Mouse (Mus musculus): ENCODE measurements around the gene Atxn2l. TPM values are rescaled to one million over a fixed set of nuclear protein-coding genes. Genes with fewer than 3 reads are reported as not detected.
"Not testable (repeated sequence)": the region's sequence is repeated elsewhere in the genome, so short reads cannot be mapped to it uniquely, and the experiment has no call there.

Atxn2l gene
- polyA plus RNA-seq, 1 experiment from 2014 or later = 68.5 TPM

GRCm38 (mm10) chr7:126497966-126498365 is 5.3 kb downstream of the Atxn2l start:
- no peak overlapping the region for H3K9ac ChIP-seq (replicated peaks; ENCODE audit: low read depth, low read length)
- H3K27ac ChIP-seq (ENCODE audit: low read depth, low read length) = no peak overlapping the region
- 81% methylated on average over 12 of the region's 12 CpGs for WGBS
- H3K9me3 ChIP-seq (ENCODE audit: control insufficient read depth, low read length) = no peaks in the 10 kb centered on the region
- ATAC-seq (ENCODE audit: low read depth) = no peak
- peaks cover 6% of the 10 kb centered on the region for H3K4me1 ChIP-seq (ENCODE audit: control insufficient read depth, insufficient read depth, low read length)
- no peak overlapping the region for H3K4me2 ChIP-seq (ENCODE audit: low read depth, low read length)
- no peak overlapping the region for H3K4me3 ChIP-seq (ENCODE audit: low read depth, low read length)
- no peaks in the 10 kb centered on the region for H3K27me3 ChIP-seq (ENCODE audit: control insufficient read depth, insufficient read depth, low read length)
- peaks cover 81% of the 10 kb centered on the region for H3K36me3 ChIP-seq (ENCODE audit: control insufficient read depth, insufficient read depth, low read length)

- Histone ChIP-seq H3K4me2 (ENCODE audit: low read depth, low read length) (no peak overlapping the region), H3K27ac (ENCODE audit: low read depth, low read length) (no peak overlapping the region), H3K36me3 (ENCODE audit: control insufficient read depth, insufficient read depth, low read length) (peaks cover 96% of the 10 kb centered on the region), H3K9me3 (ENCODE audit: control insufficient read depth, low read length) (no peaks in the 10 kb centered on the region), H3K27me3 (ENCODE audit: control insufficient read depth, insufficient read depth, low read length) (no peaks in the 10 kb centered on the region), H3K4me3 (ENCODE audit: low read depth, low read length) (no peak overlapping the region), H3K9ac (replicated peaks; ENCODE audit: low read depth, low read length) (no peak overlapping the region), H3K4me1 (ENCODE audit: control insufficient read depth, insufficient read depth, low read length) (peaks cover 6% of the 10 kb centered on the region)
- WGBS = 91% methylated on average over 5 of the region's 5 CpGs
- ATAC-seq (ENCODE audit: low read depth) = no peak
Measured at GRCm38 (mm10) chr7:126496475-126496874, 6.8 kb downstream of the Atxn2l start.

- no peak for ATAC-seq (ENCODE audit: low read depth)
- Histone ChIP-seq H3K36me3 (ENCODE audit: control insufficient read depth, insufficient read depth, low read length) (peaks cover 83% of the 10 kb centered on the region), H3K4me2 (ENCODE audit: low read depth, low read length) (no peak overlapping the region), H3K27me3 (ENCODE audit: control insufficient read depth, insufficient read depth, low read length) (no peaks in the 10 kb centered on the region), H3K27ac (ENCODE audit: low read depth, low read length) (no peak overlapping the region), H3K9me3 (ENCODE audit: control insufficient read depth, low read length) (no peaks in the 10 kb centered on the region), H3K9ac (replicated peaks; ENCODE audit: low read depth, low read length) (no peak overlapping the region), H3K4me3 (ENCODE audit: low read depth, low read length) (no peak overlapping the region), H3K4me1 (ENCODE audit: control insufficient read depth, insufficient read depth, low read length) (no peaks in the 10 kb centered on the region)
- WGBS = 90% methylated on average over 6 of the region's 6 CpGs
Measured at GRCm38 (mm10) chr7:126494120-126494519, 9.1 kb downstream of the Atxn2l start.

GRCm38 (mm10) chr7:126491973-126492372 is 11.3 kb downstream of the Atxn2l start:
- no peak for ATAC-seq (ENCODE audit: low read depth)
- Histone ChIP-seq H3K4me3 (ENCODE audit: low read depth, low read length) (no peak overlapping the region), H3K4me2 (ENCODE audit: low read depth, low read length) (no peak overlapping the region), H3K27me3 (ENCODE audit: control insufficient read depth, insufficient read depth, low read length) (no peaks in the 10 kb centered on the region), H3K27ac (ENCODE audit: low read depth, low read length) (no peak overlapping the region), H3K4me1 (ENCODE audit: control insufficient read depth, insufficient read depth, low read length) (peaks cover 7% of the 10 kb centered on the region), H3K9ac (replicated peaks; ENCODE audit: low read depth, low read length) (no peak overlapping the region), H3K9me3 (ENCODE audit: control insufficient read depth, low read length) (no peaks in the 10 kb centered on the region), H3K36me3 (ENCODE audit: control insufficient read depth, insufficient read depth, low read length) (peaks cover 63% of the 10 kb centered on the region)
- WGBS = 32% methylated on average over 11 of the region's 11 CpGs

- Histone ChIP-seq H3K9me3 (ENCODE audit: control insufficient read depth, low read length) (no peaks in the 10 kb centered on the region), H3K4me3 (ENCODE audit: low read depth, low read length) (no peak overlapping the region), H3K36me3 (ENCODE audit: control insufficient read depth, insufficient read depth, low read length) (peaks cover 54% of the 10 kb centered on the region), H3K4me2 (ENCODE audit: low read depth, low read length) (no peak overlapping the region), H3K9ac (replicated peaks; ENCODE audit: low read depth, low read length) (no peak overlapping the region), H3K4me1 (ENCODE audit: control insufficient read depth, insufficient read depth, low read length) (peaks cover 7% of the 10 kb centered on the region), H3K27me3 (ENCODE audit: control insufficient read depth, insufficient read depth, low read length) (no peaks in the 10 kb centered on the region), H3K27ac (ENCODE audit: low read depth, low read length) (no peak overlapping the region)
- 89% methylated on average over 1 of the region's 1 CpGs for WGBS
- no peak for ATAC-seq (ENCODE audit: low read depth)
Measured at GRCm38 (mm10) chr7:126491005-126491404, 12.2 kb downstream of the Atxn2l start.

- H3K27me3 ChIP-seq (ENCODE audit: control insufficient read depth, insufficient read depth, low read length); H3K4me1 ChIP-seq (ENCODE audit: control insufficient read depth, insufficient read depth, low read length); H3K27ac ChIP-seq (ENCODE audit: low read depth, low read length); ATAC-seq (ENCODE audit: low read depth); H3K9me3 ChIP-seq (ENCODE audit: control insufficient read depth, low read length): not testable (repeated sequence)
- H3K9ac ChIP-seq (replicated peaks; ENCODE audit: low read depth, low read length) = peak overlapping the region; percentile 55
- H3K4me2 ChIP-seq (ENCODE audit: low read depth, low read length) = peak overlapping the region; percentile 88
- H3K36me3 ChIP-seq (ENCODE audit: control insufficient read depth, insufficient read depth, low read length) = peaks cover 22% of the 10 kb centered on the region
- H3K4me3 ChIP-seq (ENCODE audit: low read depth, low read length) = peak overlapping the region; percentile 58
- WGBS = 25% methylated on average over 21 of the region's 25 CpGs
Measured at GRCm38 (mm10) chr7:126487617-126488385, 15.4 kb downstream of the Atxn2l start.

GRCm38 (mm10) chr7:126487052-126487483 is 16.2 kb downstream of the Atxn2l start, which contains the start of gene Tufm:
Gene Tufm, plus strand, starts transcription at chr7:126487361.
- under 1% methylated on average over 31 of the region's 32 CpGs for WGBS

GRCm38 (mm10) chr7:126482392-126482871 is 20.8 kb downstream of the Atxn2l start:
- Histone ChIP-seq H3K27ac (ENCODE audit: low read depth, low read length) (peak overlapping the region; percentile 52; the same call in 1 of the 2 replicates), H3K4me2 (ENCODE audit: low read depth, low read length) (peak overlapping the region; percentile 55), H3K9ac (replicated peaks; ENCODE audit: low read depth, low read length) (peak overlapping the region; percentile 39), H3K4me3 (ENCODE audit: low read depth, low read length) (peak overlapping the region; percentile 24), H3K9me3 (ENCODE audit: control insufficient read depth, low read length) (no peaks in the 10 kb centered on the region), H3K4me1 (ENCODE audit: control insufficient read depth, insufficient read depth, low read length) (no peaks in the 10 kb centered on the region), H3K36me3 (ENCODE audit: control insufficient read depth, insufficient read depth, low read length) (no peaks in the 10 kb centered on the region), H3K27me3 (ENCODE audit: control insufficient read depth, insufficient read depth, low read length) (no peaks in the 10 kb centered on the region)
- ATAC-seq (ENCODE audit: low read depth) = peak; percentile 57
- under 1% methylated on average over 23 of the region's 23 CpGs for WGBS

More at GRCm38 (mm10) chr7:126487052-126487483, 16.2 kb downstream of the Atxn2l start, which contains the start of gene Tufm:
- Histone ChIP-seq H3K4me1 (ENCODE audit: control insufficient read depth, insufficient read depth, low read length) (peaks cover 7% of the 10 kb centered on the region), H3K4me3 (ENCODE audit: low read depth, low read length) (peak within 1 kb of the TSS; percentile 58), H3K36me3 (ENCODE audit: control insufficient read depth, insufficient read depth, low read length) (peaks cover 14% of the 10 kb centered on the region), H3K9me3 (ENCODE audit: control insufficient read depth, low read length) (no peaks in the 10 kb centered on the region), H3K4me2 (ENCODE audit: low read depth, low read length) (peak within 1 kb of the TSS; percentile 88), H3K9ac (replicated peaks; ENCODE audit: low read depth, low read length) (peak within 1 kb of the TSS; percentile 55), H3K27ac (ENCODE audit: low read depth, low read length) (peak within 1 kb of the TSS; percentile 76), H3K27me3 (ENCODE audit: control insufficient read depth, insufficient read depth, low read length) (no peaks in the 10 kb centered on the region)
- peak; percentile 94 for ATAC-seq (ENCODE audit: low read depth)

- H3K9me3 ChIP-seq (ENCODE audit: control insufficient read depth, low read length) = no peaks in the 10 kb centered on the region
- no peak overlapping the region for H3K4me3 ChIP-seq (ENCODE audit: low read depth, low read length)
- 25% methylated on average over 5 of the region's 5 CpGs for WGBS
- H3K4me1 ChIP-seq (ENCODE audit: control insufficient read depth, insufficient read depth, low read length) = no peaks in the 10 kb centered on the region
- no peak overlapping the region for H3K27ac ChIP-seq (ENCODE audit: low read depth, low read length)
- no peak overlapping the region for H3K9ac ChIP-seq (replicated peaks; ENCODE audit: low read depth, low read length)
- no peaks in the 10 kb centered on the region for H3K36me3 ChIP-seq (ENCODE audit: control insufficient read depth, insufficient read depth, low read length)
- no peak for ATAC-seq (ENCODE audit: low read depth)
- no peaks in the 10 kb centered on the region for H3K27me3 ChIP-seq (ENCODE audit: control insufficient read depth, insufficient read depth, low read length)
- no peak overlapping the region for H3K4me2 ChIP-seq (ENCODE audit: low read depth, low read length)
Measured at GRCm38 (mm10) chr7:126481699-126482098, 21.5 kb downstream of the Atxn2l start.

Data from neural tube, embryonic 14.5 days (tissue).